Mouse (Mus musculus): ENCODE data around the gene Hdac4. TPM values are rescaled to one million over a fixed set of nuclear protein-coding genes. Genes with fewer than 3 reads are reported as not detected.

Gene Hdac4
- polyA plus RNA-seq, 1 experiment = 0.35 TPM

GRCm38 (mm10) chr1:92086841-92087240 lies 108.7 kb downstream of the Hdac4 start:
- Histone ChIP-seq H3K36me3 (ENCODE audit: control insufficient read depth) (no peaks in the 10 kb centered on the region), H3K27me3 (ENCODE audit: control insufficient read depth) (no peaks in the 10 kb centered on the region), H3K9me3 (ENCODE audit: control insufficient read depth, low read length) (no peaks in the 10 kb centered on the region), H3K4me1 (ENCODE audit: control insufficient read depth) (peaks cover 11% of the 10 kb centered on the region), H3K4me3 (replicated peaks) (no peak overlapping the region)
- TF ChIP-seq GATA1 (IDR thresholded peaks at IDR 0.05; ENCODE audit: low read length) (no peak), TAL1 (IDR thresholded peaks at IDR 0.05; ENCODE audit: low read length) (no peak)

GRCm38 (mm10) chr1:92086277-92086813 lies 109.2 kb downstream of the Hdac4 start:
- H3K9me3 ChIP-seq (ENCODE audit: control insufficient read depth, low read length) = no peaks in the 10 kb centered on the region
- no peaks in the 10 kb centered on the region for H3K36me3 ChIP-seq (ENCODE audit: control insufficient read depth)
- no peaks in the 10 kb centered on the region for H3K27me3 ChIP-seq (ENCODE audit: control insufficient read depth)
- TF ChIP-seq GATA1 (IDR thresholded peaks at IDR 0.05; ENCODE audit: low read length) (no peak), TAL1 (IDR thresholded peaks at IDR 0.05; ENCODE audit: low read length) (no peak)
- peaks cover 11% of the 10 kb centered on the region for H3K4me1 ChIP-seq (ENCODE audit: control insufficient read depth)
- H3K4me3 ChIP-seq (replicated peaks) = no peak overlapping the region

GRCm38 (mm10) chr1:92084738-92085137 lies 110.8 kb downstream of the Hdac4 start:
- peaks cover 11% of the 10 kb centered on the region for H3K4me1 ChIP-seq (ENCODE audit: control insufficient read depth)
- H3K9me3 ChIP-seq (ENCODE audit: control insufficient read depth, low read length) = no peaks in the 10 kb centered on the region
- H3K36me3 ChIP-seq (ENCODE audit: control insufficient read depth) = no peaks in the 10 kb centered on the region
- TF ChIP-seq TAL1 (IDR thresholded peaks at IDR 0.05; ENCODE audit: low read length) = no peak
- H3K27me3 ChIP-seq (ENCODE audit: control insufficient read depth) = no peaks in the 10 kb centered on the region
- no peak overlapping the region for H3K4me3 ChIP-seq (replicated peaks)

GRCm38 (mm10) chr1:92084004-92084403 lies 111.5 kb downstream of the Hdac4 start:
- H3K4me3 ChIP-seq (replicated peaks) = no peak overlapping the region
- H3K4me1 ChIP-seq (ENCODE audit: control insufficient read depth) = peaks cover 11% of the 10 kb centered on the region
- no peaks in the 10 kb centered on the region for H3K36me3 ChIP-seq (ENCODE audit: control insufficient read depth)
- TF ChIP-seq GATA1 (IDR thresholded peaks at IDR 0.05; ENCODE audit: low read length) = no peak
- TF ChIP-seq TAL1 (IDR thresholded peaks at IDR 0.05; ENCODE audit: low read length) = no peak
- H3K9me3 ChIP-seq (ENCODE audit: control insufficient read depth, low read length) = no peaks in the 10 kb centered on the region
- no peaks in the 10 kb centered on the region for H3K27me3 ChIP-seq (ENCODE audit: control insufficient read depth)

DNA sequence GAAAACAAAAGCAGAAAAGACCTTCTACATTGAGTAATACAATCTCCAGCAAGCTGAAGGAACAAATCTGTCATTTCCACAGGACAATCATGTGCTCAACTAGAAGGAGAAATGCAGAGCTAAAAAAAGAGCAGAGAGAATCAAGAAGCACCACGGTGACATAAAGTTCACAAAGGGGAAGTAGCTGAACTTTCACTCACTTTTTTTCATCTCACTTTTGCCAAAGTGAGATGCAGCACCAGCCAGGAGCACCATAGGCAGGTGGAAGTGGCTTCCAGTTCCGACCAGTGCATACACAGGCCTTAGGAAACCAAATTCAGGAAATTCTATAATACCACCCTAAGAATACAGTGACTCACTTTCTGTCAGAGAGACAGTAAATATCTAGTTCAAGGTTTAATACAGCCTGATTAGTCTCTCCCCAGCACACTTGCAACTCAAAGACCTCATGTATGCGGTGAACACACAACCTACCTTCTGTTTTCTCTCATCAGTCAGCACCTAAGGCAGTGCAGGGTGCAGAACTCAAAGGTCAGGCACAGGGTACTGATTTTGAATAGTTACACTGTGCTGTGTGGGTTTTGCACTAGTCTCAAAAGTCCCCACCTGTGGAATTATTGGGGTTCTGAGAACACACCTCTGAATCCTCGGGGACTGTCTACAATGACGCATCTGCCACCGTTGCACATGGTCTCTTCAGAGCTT lies 112.5 kb downstream of the Hdac4 start:
- Histone ChIP-seq H3K9me3 (ENCODE audit: control insufficient read depth, low read length) (no peaks in the 10 kb centered on the region), H3K36me3 (ENCODE audit: control insufficient read depth) (no peaks in the 10 kb centered on the region), H3K4me3 (replicated peaks) (no peak overlapping the region), H3K4me1 (ENCODE audit: control insufficient read depth) (peaks cover 11% of the 10 kb centered on the region), H3K27me3 (ENCODE audit: control insufficient read depth) (no peaks in the 10 kb centered on the region)
- TF ChIP-seq GATA1 (IDR thresholded peaks at IDR 0.05; ENCODE audit: low read length) (no peak), TAL1 (IDR thresholded peaks at IDR 0.05; ENCODE audit: low read length) (no peak)

GRCm38 (mm10) chr1:92082156-92082836 lies 113.2 kb downstream of the Hdac4 start:
- no peaks in the 10 kb centered on the region for H3K27me3 ChIP-seq (ENCODE audit: control insufficient read depth)
- TF ChIP-seq TAL1 (IDR thresholded peaks at IDR 0.05; ENCODE audit: low read length) (no peak), GATA1 (IDR thresholded peaks at IDR 0.05; ENCODE audit: low read length) (no peak)
- H3K36me3 ChIP-seq (ENCODE audit: control insufficient read depth) = no peaks in the 10 kb centered on the region
- peaks cover 11% of the 10 kb centered on the region for H3K4me1 ChIP-seq (ENCODE audit: control insufficient read depth)
- H3K4me3 ChIP-seq (replicated peaks) = no peak overlapping the region
- no peaks in the 10 kb centered on the region for H3K9me3 ChIP-seq (ENCODE audit: control insufficient read depth, low read length)

DNA sequence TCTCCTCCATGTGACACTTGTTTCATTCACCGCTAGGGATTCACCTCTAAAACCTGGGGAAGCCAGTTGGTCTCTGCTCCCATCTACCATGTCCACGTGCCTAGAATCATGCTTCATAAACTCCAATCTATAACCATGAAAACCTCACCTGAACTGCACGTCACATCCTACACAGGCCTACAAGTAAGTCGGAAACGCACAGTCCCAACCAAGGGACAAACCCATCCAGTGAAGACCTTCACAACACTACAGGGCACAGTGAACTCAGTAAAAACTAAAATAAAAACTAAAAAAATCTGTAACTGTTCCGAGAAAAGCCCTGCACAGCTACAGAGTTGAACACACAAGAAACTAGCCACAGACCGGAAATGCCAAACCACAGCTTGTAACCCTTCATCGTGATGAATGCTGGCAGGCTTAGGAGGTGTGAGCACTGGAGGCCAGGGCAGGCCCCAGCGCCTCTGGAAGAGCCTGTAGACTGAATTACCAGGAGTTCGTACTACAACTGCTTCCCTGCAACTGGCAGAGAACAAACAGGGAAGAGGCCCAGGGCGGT lies 115.4 kb downstream of the Hdac4 start:
- Histone ChIP-seq H3K9me3 (ENCODE audit: control insufficient read depth, low read length) (no peaks in the 10 kb centered on the region), H3K27me3 (ENCODE audit: control insufficient read depth) (no peaks in the 10 kb centered on the region), H3K4me1 (ENCODE audit: control insufficient read depth) (peaks cover 11% of the 10 kb centered on the region), H3K36me3 (ENCODE audit: control insufficient read depth) (no peaks in the 10 kb centered on the region), H3K4me3 (replicated peaks) (no peak overlapping the region)
- TF ChIP-seq GATA1 (IDR thresholded peaks at IDR 0.05; ENCODE audit: low read length) (no peak), TAL1 (IDR thresholded peaks at IDR 0.05; ENCODE audit: low read length) (no peak)

GRCm38 (mm10) chr1:92075312-92075711 lies 120.2 kb downstream of the Hdac4 start:
- no peaks in the 10 kb centered on the region for H3K4me1 ChIP-seq (ENCODE audit: control insufficient read depth)
- H3K27me3 ChIP-seq (ENCODE audit: control insufficient read depth) = no peaks in the 10 kb centered on the region
- no peaks in the 10 kb centered on the region for H3K9me3 ChIP-seq (ENCODE audit: control insufficient read depth, low read length)
- H3K4me3 ChIP-seq (replicated peaks) = no peak overlapping the region
- TF ChIP-seq GATA1 (IDR thresholded peaks at IDR 0.05; ENCODE audit: low read length) (no peak), TAL1 (IDR thresholded peaks at IDR 0.05; ENCODE audit: low read length) (no peak)
- H3K36me3 ChIP-seq (ENCODE audit: control insufficient read depth) = no peaks in the 10 kb centered on the region

DNA sequence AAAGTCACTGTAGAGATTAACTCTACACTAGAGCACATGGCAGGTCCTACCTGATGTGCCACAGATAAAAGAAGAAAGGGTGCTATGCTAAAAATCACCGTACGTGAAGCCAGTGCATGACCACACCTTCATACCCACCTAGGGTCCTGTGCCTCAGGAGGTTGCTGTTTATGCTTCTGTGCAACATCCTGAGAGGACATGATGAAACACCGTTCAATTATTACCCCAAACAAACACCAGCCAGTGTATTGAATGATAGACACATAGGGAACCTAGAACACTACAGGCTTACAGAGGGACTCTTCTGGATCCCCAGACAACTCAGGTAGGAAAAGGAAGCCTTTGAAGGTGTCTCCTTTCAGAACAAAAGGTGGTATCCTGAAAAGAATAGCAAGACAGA lies 120.8 kb downstream of the Hdac4 start:
- Histone ChIP-seq H3K4me1 (ENCODE audit: control insufficient read depth) (no peaks in the 10 kb centered on the region), H3K36me3 (ENCODE audit: control insufficient read depth) (no peaks in the 10 kb centered on the region), H3K9me3 (ENCODE audit: control insufficient read depth, low read length) (no peaks in the 10 kb centered on the region), H3K4me3 (replicated peaks) (no peak overlapping the region), H3K27me3 (ENCODE audit: control insufficient read depth) (no peaks in the 10 kb centered on the region)
- TF ChIP-seq TAL1 (IDR thresholded peaks at IDR 0.05; ENCODE audit: low read length) = no peak
- no peak for TF ChIP-seq GATA1 (IDR thresholded peaks at IDR 0.05; ENCODE audit: low read length)
